8 mouse cellular contexts compared by ENCODE assay signal in genomic region chr14:59597398-59598259, GRCm38 (mm10). TPM values are rescaled to one million over a fixed set of nuclear protein-coding genes. Genes with fewer than 3 reads are reported as not detected.
DNase-seq lines count a peak whose midpoint lies in the region; ATAC-seq and TF ChIP-seq lines count a peak whose summit lies in the region.

Gene Cdadc1 (minus strand): TSS chr14:59597959.

- H3K9me3 ChIP-seq in MEL (replicated peaks; ENCODE audit: insufficient read depth, low read length): no peaks in the 10 kb centered on the region
- H3K9me3 ChIP-seq in forebrain, postnatal 0 days (ENCODE audit: low read length): no peaks in the 10 kb centered on the region
- no peaks in the 10 kb centered on the region for H3K9me3 ChIP-seq in lung, embryonic 16.5 days (ENCODE audit: control insufficient read depth, low read length)

- TF ChIP-seq RAD21 in MEL (IDR thresholded peaks at IDR 0.05; ENCODE audit: low read depth, low read length): no peak

- H3K4me2 ChIP-seq in forebrain, postnatal 0 days (ENCODE audit: low read depth): peak within 1 kb of the TSS; percentile 84
- H3K4me2 ChIP-seq in lung, embryonic 16.5 days (ENCODE audit: low read depth, low read length): peak within 1 kb of the TSS; percentile 83

- H3K4me1 ChIP-seq in MEL (ENCODE audit: control insufficient read depth in 1 of 2, insufficient read depth in 2 of 2, low read length in 2 of 2): peaks cover 0 to 3% of the 10 kb centered on the region in 2 experiments; a peak in 2 of 4 replicates
- no peaks in the 10 kb centered on the region for H3K4me1 ChIP-seq in cerebellum, adult 2 months (ENCODE audit: control insufficient read depth, insufficient read depth, low read length)
- peaks cover 7% of the 10 kb centered on the region for H3K4me1 ChIP-seq in forebrain, postnatal 0 days (ENCODE audit: insufficient read depth)
- H3K4me1 ChIP-seq in lung, embryonic 16.5 days (replicated peaks; ENCODE audit: control insufficient read depth, insufficient read depth, low read length): peaks cover 11% of the 10 kb centered on the region

- TF ChIP-seq EP300 in MEL (IDR thresholded peaks at IDR 0.05; ENCODE audit: low read depth in 1 of 2, low read length in 2 of 2): peak in 1 of 2 experiments; percentile 26; a peak in 1 of 4 replicates

- TF ChIP-seq POLR2A in MEL (IDR thresholded peaks at IDR 0.05; ENCODE audit: control insufficient read depth in 1 of 2, insufficient read depth in 1 of 2, low read depth in 1 of 2, low read length in 2 of 2, poor library complexity in 1 of 2): peak; percentile 55 to 77; a peak in 3 of 4 replicates
- TF ChIP-seq POLR2A in cerebellum, adult 2 months (IDR thresholded peaks at IDR 0.05; ENCODE audit: borderline replicate concordance, insufficient read depth, low read length): peak; percentile 96

- peak; percentile 97 for ATAC-seq in forebrain, postnatal 0 days
- ATAC-seq in hematopoietic stem cell, adult 5-6 weeks (replicated peaks in 1 of 2; ENCODE audit: insufficient read depth in 1 of 2, low FRiP score in 2 of 2, low TSS enrichment in 1 of 2, low read depth in 1 of 2, poor library complexity in 2 of 2, severe bottlenecking in 2 of 2): peak; percentile 94 to 95
- ATAC-seq in lung, embryonic 16.5 days (ENCODE audit: low read depth): peak; percentile 91

- H3K4me3 ChIP-seq in MEL (ENCODE audit: control insufficient read depth in 1 of 2, insufficient read depth in 1 of 2, low read depth in 2 of 2, low read length in 2 of 2): peak within 1 kb of the TSS; percentile 72 to 85
- H3K4me3 ChIP-seq in cerebellum, adult 2 months (replicated peaks; ENCODE audit: insufficient read depth, low read depth, low read length): peak within 1 kb of the TSS; percentile 86
- peak within 1 kb of the TSS; percentile 96 for H3K4me3 ChIP-seq in forebrain, postnatal 0 days (ENCODE audit: low read depth, low read length)
- peak within 1 kb of the TSS; percentile 81 for H3K4me3 ChIP-seq in lung, embryonic 16.5 days (ENCODE audit: low read length)

- TF ChIP-seq CTCF in MEL (IDR thresholded peaks at IDR 0.05 in 2 of 3, conservative IDR thresholded peaks at IDR 0.05 in 1 of 3; ENCODE audit: control insufficient read depth in 1 of 3, insufficient read depth in 1 of 3, low read depth in 2 of 3, low read length in 3 of 3, poor library complexity in 1 of 3, severe bottlenecking in 1 of 3): peak in 1 of 3 experiments; percentile 4; a peak in 1 of 6 replicates
- TF ChIP-seq CTCF in cerebellum, adult 2 months (IDR thresholded peaks at IDR 0.05; ENCODE audit: borderline replicate concordance, insufficient read depth, low read depth, low read length): no peak
- no peak; the same call in 1 of the 2 replicates for TF ChIP-seq CTCF in forebrain, postnatal 0 days (IDR thresholded peaks at IDR 0.05; ENCODE audit: low read depth)

- H3K9ac ChIP-seq in MEL (ENCODE audit: control insufficient read depth, low read depth, low read length, poor library complexity, severe bottlenecking): peak within 1 kb of the TSS; percentile 78
- peak within 1 kb of the TSS; percentile 86 for H3K9ac ChIP-seq in forebrain, postnatal 0 days
- H3K9ac ChIP-seq in lung, embryonic 16.5 days (ENCODE audit: low read length): peak within 1 kb of the TSS; percentile 83

- peaks cover 0 to 3% of the 10 kb centered on the region in 2 experiments; a peak in 2 of 4 replicates for H3K27me3 ChIP-seq in MEL (ENCODE audit: control insufficient read depth in 1 of 2, insufficient read depth in 2 of 2, low read length in 2 of 2)
- no peaks in the 10 kb centered on the region for H3K27me3 ChIP-seq in cerebellum, adult 2 months (ENCODE audit: control insufficient read depth, insufficient read depth, low read length)
- no peaks in the 10 kb centered on the region; the same call in 1 of the 2 replicates for H3K27me3 ChIP-seq in forebrain, postnatal 0 days (ENCODE audit: insufficient read depth, low read length)
- H3K27me3 ChIP-seq in lung, embryonic 16.5 days (ENCODE audit: control insufficient read depth, insufficient read depth, low read depth, low read length): no peaks in the 10 kb centered on the region

- under 1% methylated on average over 47 of the region's 48 CpGs for WGBS in cerebellum, adult 2 months
- 1% methylated on average over 46 of the region's 48 CpGs for WGBS in forebrain, postnatal 0 days
- under 1% methylated on average over 37 of the region's 48 CpGs for WGBS in lung, embryonic 16.5 days

- H3K27ac ChIP-seq in MEL (ENCODE audit: control insufficient read depth, low read depth, low read length): 0 out of 2 replicates have a peak within 1 kb of the TSS, but pooled peaks have one; percentile 26
- H3K27ac ChIP-seq in cerebellum, adult 2 months (ENCODE audit: insufficient read depth, low read length): peak within 1 kb of the TSS; percentile 71
- peak within 1 kb of the TSS; percentile 84 for H3K27ac ChIP-seq in forebrain, postnatal 0 days (ENCODE audit: low read depth, low read length)
- H3K27ac ChIP-seq in lung, embryonic 16.5 days (ENCODE audit: low read length): peak within 1 kb of the TSS; percentile 35; the same call in 1 of the 2 replicates

- H3K36me3 ChIP-seq in MEL (ENCODE audit: control insufficient read depth in 1 of 2, insufficient read depth in 2 of 2, low read length in 2 of 2): peaks cover 0 to 5% of the 10 kb centered on the region in 2 experiments; a peak in 2 of 4 replicates
- H3K36me3 ChIP-seq in forebrain, postnatal 0 days (ENCODE audit: insufficient read depth): 0 out of 2 replicates have a peak, but pooled peaks cover 3% of the 10 kb centered on the region
- H3K36me3 ChIP-seq in lung, embryonic 16.5 days (ENCODE audit: control insufficient read depth, insufficient read depth, low read length): peaks cover 6% of the 10 kb centered on the region

- H3K79me2 ChIP-seq in MEL (ENCODE audit: control insufficient read depth, insufficient read depth, low read length, poor library complexity): peaks cover 8% of the 10 kb centered on the region; the same call in 1 of the 2 replicates

- peak; percentile 92 for DNase-seq in MEL (ENCODE audit: low read depth, low spot score)
- DNase-seq in cerebellum, adult 2 months: peak; percentile 95 to 99
- DNase-seq in forebrain, postnatal 0 days: peak; percentile 96
- peak; percentile 98 for DNase-seq in layer of hippocampus, adult 9-10 months (ENCODE audit: low spot score)
- DNase-seq in ovary, postnatal 10 days (ENCODE audit: low spot score): peak; percentile 99
- peak; percentile 91 to 95 for DNase-seq in thymus, postnatal 10 days (ENCODE audit: low spot score in 2 of 2)

TF ChIP-seq in MEL, 35 proteins besides CTCF, POLR2A, EP300 and RAD21 (continues in another document):
- TF ChIP-seq USF2 (IDR thresholded peaks at IDR 0.05; ENCODE audit: borderline replicate concordance in 1 of 2, insufficient read depth in 1 of 2, low read depth in 1 of 2, low read length in 2 of 2): no peak
- peak; percentile 42; the same call in 1 of the 2 replicates for TF ChIP-seq ETS1 (IDR thresholded peaks at IDR 0.05; ENCODE audit: low read depth, low read length)
- no peak for TF ChIP-seq GABPA (IDR thresholded peaks at IDR 0.05; ENCODE audit: low read depth, low read length)
- TF ChIP-seq NELFE (IDR thresholded peaks at IDR 0.05; ENCODE audit: low read depth, low read length): peak; percentile 71
- TF ChIP-seq ZC3H11A (IDR thresholded peaks at IDR 0.05; ENCODE audit: low read depth, low read length): 0 out of 2 replicates have a peak, but pooled peaks have one; percentile 22
- TF ChIP-seq MAFK (IDR thresholded peaks at IDR 0.05; ENCODE audit: borderline replicate concordance, low read depth, low read length): no peak
- no peak for TF ChIP-seq BHLHE40 (IDR thresholded peaks at IDR 0.05; ENCODE audit: borderline replicate concordance, low read depth, low read length)
- TF ChIP-seq MEF2A (IDR thresholded peaks at IDR 0.05; ENCODE audit: extremely low read depth, insufficient replicate concordance, low read depth, low read length, poor library complexity, severe bottlenecking): no peak
- no peak for TF ChIP-seq E2F4 (IDR thresholded peaks at IDR 0.05; ENCODE audit: borderline replicate concordance, low read depth, low read length)
- no peak for TF ChIP-seq CHD2 (IDR thresholded peaks at IDR 0.05; ENCODE audit: low read length)
- TF ChIP-seq SIN3A (IDR thresholded peaks at IDR 0.05; ENCODE audit: low read length): peak; percentile 96
- TF ChIP-seq MAZ (IDR thresholded peaks at IDR 0.05; ENCODE audit: low read depth, low read length): peak; percentile 96
- peak; percentile 93 for TF ChIP-seq HCFC1 (IDR thresholded peaks at IDR 0.05; ENCODE audit: low read depth, low read length)
- TF ChIP-seq CHD1 (IDR thresholded peaks at IDR 0.05; ENCODE audit: low read depth, low read length): no peak
- peak; percentile 50; the same call in 1 of the 2 replicates for TF ChIP-seq TCF12 (IDR thresholded peaks at IDR 0.05; ENCODE audit: low read depth, low read length)
- no peak for TF ChIP-seq USF1 (IDR thresholded peaks at IDR 0.05; ENCODE audit: low read depth, low read length)
- TF ChIP-seq ZNF384 (IDR thresholded peaks at IDR 0.05; ENCODE audit: low read depth, low read length): no peak
- TF ChIP-seq KAT2A (conservative IDR thresholded peaks at IDR 0.05; ENCODE audit: low read depth, low read length): no peak; the same call in 1 of the 2 replicates
- no peak for TF ChIP-seq JUND (IDR thresholded peaks at IDR 0.05; ENCODE audit: low read depth, low read length)
- TF ChIP-seq RCOR1 (IDR thresholded peaks at IDR 0.05; ENCODE audit: low read depth, low read length): 0 out of 2 replicates have a peak, but pooled peaks have one; percentile 6
- no peak for TF ChIP-seq SMC3 (IDR thresholded peaks at IDR 0.05; ENCODE audit: low read depth, low read length)
- TF ChIP-seq MXI1 (IDR thresholded peaks at IDR 0.05; ENCODE audit: low read depth, low read length): peak; percentile 92
- TF ChIP-seq UBTF (IDR thresholded peaks at IDR 0.05; ENCODE audit: borderline replicate concordance, insufficient read depth, low read depth, low read length): no peak
- TF ChIP-seq NRF1 (IDR thresholded peaks at IDR 0.05; ENCODE audit: insufficient read depth, low read depth, low read length, poor library complexity, severe bottlenecking): peak; percentile 27; the same call in 1 of the 2 replicates
- TF ChIP-seq MYB (IDR thresholded peaks at IDR 0.05; ENCODE audit: low read depth, low read length): no peak

RNA-seq across cellular contexts. Expression of gene Cdadc1, which starts in this region (rescaled TPM):
- 13.0 and 16.4 TPM in 2 replicates for total RNA-seq in MEL (2012; rRNA removed)
- 10 to 100 TPM in 1 of 2 experiments, not detected in 1; 23.8 TPM for polyA plus RNA-seq in MEL (2012; ENCODE audit: insufficient read depth in 1 of 2, insufficient read length in 2 of 2, low read depth in 1 of 2, low replicate concordance in 2 of 2, missing spikeins in 1 of 2)
- 38.6 and 39.0 TPM in 2 replicates for polyA plus RNA-seq in cerebellum, adult 2 months (2012; rRNA removed)
- 5.1 and 8.8 TPM in 2 replicates for total RNA-seq in forebrain, postnatal 0 days (2014; rRNA removed)
- 33.8 and 34.6 TPM in 2 replicates for polyA plus RNA-seq in forebrain, postnatal 0 days (2015; fragmentation: Nextera tagmentation; extraction: Ambion mirVana)
- total RNA-seq in hematopoietic stem cell, adult 5-6 weeks (2017): 24.8 and 31.5 TPM in 2 replicates
- 35.3 and 41.2 TPM in 2 replicates for polyA plus RNA-seq in lung, embryonic 16.5 days (2015; fragmentation: Nextera tagmentation; extraction: Ambion mirVana)

Comparison
In these comparisons a context has a peak if more than half of its experiments do, and no peak if none do; other contexts are left out.
1. Peak in every context shown above with its lines: DNase-seq, ATAC-seq, H3K4me3 ChIP-seq and H3K27ac ChIP-seq.
2. H3K27ac ChIP-seq: peak in every context shown above with its lines; median percentile 84 in forebrain, postnatal 0 days; 71 in cerebellum, adult 2 months; 35 in lung, embryonic 16.5 days; 26 in MEL.